Mouse (Mus musculus) cerebellum, adult (tissue): ENCODE results near the gene Sncb.
"Not testable (repeated sequence)": the region's sequence is repeated elsewhere in the genome, so short reads cannot be mapped to it uniquely, and the experiment has no call there.

Source experiments
- ATAC-seq: cut with Nextera tagmentation; 2 replicates; pipeline ENCODE4 v1.9.2; 2017; ENCODE audit warnings: mild to moderate bottlenecking, moderate library complexity, mixed read lengths; ENCODE audit not compliant: insufficient number of reproducible peaks, low FRiP score, low TSS enrichment

Sncb gene

DNA sequence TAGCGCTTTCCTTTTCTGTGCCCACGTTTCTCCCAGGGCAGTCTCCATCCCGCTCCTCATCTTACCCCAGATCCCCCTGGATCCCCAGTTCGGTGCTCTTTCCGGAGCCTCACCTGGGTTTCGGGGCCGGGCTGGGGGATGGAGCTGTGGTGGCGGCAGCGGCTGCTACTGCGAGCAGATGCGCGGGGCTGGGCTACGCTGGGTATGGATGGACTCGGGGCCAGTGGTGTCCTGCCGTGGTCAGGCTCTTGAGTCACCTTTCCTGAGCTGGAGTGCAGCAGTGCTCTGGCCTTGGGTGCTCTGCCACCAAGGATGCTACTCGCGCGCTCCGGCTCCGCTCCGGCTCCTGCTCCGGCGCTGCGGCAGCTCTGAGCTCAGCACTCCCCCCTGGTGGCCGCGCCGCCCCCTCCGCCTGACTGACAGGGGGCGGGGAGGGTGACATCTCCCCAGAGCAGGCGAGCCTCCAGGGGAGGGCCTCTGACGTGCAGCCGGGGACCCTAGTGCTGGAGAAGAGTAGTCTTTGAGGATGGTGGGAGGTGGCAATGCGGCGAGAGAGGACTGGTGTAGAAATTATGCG is at the start of gene Sncb:
TSS of gene Sncb (minus strand) at position 404 of the 577 bp plus-strand sequence.
- ATAC-seq, result peak; percentile 70

GRCm38 (mm10) chr13:54813381-54813780 is 47.0 kb upstream of the Sncb start:
- no peak for ATAC-seq

DNA sequence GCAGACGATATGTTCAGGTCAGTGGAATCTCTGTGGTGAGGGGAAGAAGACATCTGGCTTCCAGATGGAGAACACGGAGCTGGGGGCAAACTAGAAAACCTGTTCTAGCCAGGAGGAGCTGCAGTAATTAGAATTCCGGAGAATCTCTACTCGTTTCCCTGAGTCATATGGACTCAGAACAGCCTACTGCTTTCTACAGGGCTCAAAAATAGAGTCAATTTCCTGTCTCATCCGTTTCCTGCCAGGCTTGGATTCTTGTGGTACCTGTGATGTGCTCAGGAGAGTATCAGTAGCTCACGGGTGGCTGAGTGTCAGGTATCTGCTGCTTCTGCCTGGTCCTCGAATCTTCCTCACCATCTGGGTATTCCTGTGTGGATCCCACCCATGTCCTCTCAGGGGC is 45.1 kb upstream of the Sncb start:
- ATAC-seq, result no peak

DNA sequence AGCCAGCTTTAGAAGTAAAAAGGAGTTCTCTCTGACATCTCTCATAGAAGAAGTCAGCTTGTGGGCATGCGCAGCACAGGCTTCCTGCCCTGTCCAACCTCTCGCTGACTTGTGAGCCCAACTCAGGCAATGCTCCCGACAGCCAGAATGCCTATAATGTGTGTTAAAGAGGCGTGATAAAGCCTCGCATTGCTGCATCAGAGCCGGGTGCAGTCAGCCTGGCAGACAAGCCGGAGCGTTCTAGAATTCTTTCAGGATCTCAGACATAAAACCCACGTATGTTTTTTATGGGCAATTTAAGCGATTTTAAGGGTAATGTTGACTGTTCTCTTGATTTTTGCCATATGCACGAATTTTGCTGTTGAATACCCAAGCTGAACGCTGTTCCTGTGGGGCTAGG is 41.7 kb upstream of the Sncb start:
- ATAC-seq, result no peak

GRCm38 (mm10) chr13:54806434-54806976 is 40.1 kb upstream of the Sncb start:
- no peak for ATAC-seq

DNA sequence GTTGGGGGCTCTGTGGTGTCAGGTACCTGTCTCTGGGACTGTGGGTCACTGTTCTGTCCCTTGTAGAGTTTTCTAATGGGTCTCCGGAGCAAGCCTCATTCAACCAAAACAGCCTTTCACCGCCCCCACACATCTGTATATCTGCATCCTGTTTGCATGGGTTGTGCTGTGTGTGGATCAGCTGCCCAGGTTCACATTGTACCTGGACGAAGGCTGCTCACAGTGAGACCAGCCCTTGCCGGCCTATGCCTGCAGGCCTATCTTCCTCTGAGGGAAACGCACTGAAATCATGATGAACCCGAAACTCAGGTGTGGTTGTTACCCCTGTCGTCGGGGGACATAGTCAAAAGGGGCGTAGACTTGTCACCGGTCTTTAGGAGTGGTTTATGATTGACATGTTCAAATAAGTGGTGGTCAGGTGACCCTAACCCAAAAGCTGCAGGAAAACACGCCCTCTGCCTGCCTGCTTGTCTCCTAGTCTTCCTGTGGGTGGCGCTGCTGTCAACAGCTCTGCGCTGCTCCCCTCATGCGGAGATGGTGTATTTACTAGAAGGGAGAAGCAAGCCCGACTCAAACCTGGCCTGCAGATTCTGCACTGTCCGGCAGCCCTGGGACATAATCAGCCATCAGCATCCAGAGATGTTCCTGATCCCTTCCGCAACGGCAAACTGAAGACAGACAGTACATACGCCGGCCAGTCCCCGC is 38.9 kb upstream of the Sncb start:
- peak; percentile 61; the same call in 1 of the 2 replicates for ATAC-seq

DNA sequence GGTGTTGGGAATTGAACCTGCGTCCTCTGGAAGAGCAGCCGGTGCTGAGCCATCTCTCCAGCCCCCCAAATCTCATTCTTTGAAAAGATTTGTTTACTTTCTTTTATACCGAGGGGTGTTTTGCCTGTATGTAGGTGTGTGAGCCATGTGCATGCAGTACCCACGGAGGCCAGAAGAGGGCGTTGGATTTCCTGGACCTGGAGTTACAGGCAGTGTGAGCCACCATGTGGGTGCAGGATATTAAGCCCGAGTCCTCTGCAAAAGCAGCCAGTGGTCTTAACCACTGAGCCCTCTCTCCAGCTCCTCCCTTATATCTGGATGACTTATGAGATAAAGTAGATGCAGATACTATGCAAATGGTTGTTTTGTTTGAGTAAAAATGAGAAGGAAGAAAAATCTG is 36.6 kb upstream of the Sncb start:
- no peak for ATAC-seq

- no peak for ATAC-seq
Observed at GRCm38 (mm10) chr13:54800206-54800605, 33.8 kb upstream of the Sncb start.

- peak; percentile 36; the same call in 1 of the 2 replicates for ATAC-seq
Observed at GRCm38 (mm10) chr13:54799701-54800100, 33.3 kb upstream of the Sncb start.

DNA sequence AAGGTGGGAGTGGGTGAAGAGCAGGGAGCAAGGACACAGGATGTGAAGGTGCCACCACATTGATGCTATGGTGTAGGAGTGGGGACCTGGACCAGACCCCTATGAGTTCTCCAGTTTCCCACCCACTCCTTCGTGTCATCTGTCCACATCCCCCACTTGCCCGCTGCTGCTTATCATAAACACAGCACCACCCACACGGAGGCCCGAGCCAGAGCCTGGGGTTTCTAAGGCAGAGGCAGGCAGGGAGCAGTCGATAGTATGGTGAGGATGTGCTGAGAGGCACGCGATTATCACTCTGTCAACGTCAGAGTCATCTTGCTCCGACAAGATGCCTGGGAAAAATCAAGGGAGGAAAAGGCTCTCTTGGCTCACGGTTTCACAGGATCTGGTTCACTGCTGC is 32.3 kb upstream of the Sncb start:
- no peak for ATAC-seq

GRCm38 (mm10) chr13:54797861-54798643 is 31.7 kb upstream of the Sncb start:
- ATAC-seq, result no peak

- ATAC-seq, result no peak
Observed at GRCm38 (mm10) chr13:54797356-54797755, 31.0 kb upstream of the Sncb start.

DNA sequence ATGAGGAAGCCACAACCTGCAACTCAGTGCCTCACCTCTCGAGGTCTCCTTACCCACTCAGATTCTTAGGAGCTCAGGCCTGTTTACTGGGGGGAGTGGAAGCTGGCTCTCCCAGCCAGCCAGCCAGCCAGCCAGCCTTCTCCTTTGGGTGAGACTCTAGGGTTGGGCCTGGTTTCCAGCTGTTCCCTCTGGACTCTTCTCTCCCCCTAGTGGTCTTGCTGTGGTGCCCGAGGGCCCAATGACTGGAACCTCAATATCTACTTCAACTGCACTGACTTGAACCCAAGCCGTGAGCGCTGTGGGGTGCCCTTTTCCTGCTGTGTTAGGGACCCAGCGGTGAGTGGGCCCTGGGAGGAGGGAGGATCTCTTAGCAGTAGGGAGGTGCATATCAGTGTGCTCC is 28.4 kb upstream of the Sncb start:
- ATAC-seq, result no peak

- no peak for ATAC-seq
Observed at GRCm38 (mm10) chr13:54794002-54794577, 27.7 kb upstream of the Sncb start.

DNA sequence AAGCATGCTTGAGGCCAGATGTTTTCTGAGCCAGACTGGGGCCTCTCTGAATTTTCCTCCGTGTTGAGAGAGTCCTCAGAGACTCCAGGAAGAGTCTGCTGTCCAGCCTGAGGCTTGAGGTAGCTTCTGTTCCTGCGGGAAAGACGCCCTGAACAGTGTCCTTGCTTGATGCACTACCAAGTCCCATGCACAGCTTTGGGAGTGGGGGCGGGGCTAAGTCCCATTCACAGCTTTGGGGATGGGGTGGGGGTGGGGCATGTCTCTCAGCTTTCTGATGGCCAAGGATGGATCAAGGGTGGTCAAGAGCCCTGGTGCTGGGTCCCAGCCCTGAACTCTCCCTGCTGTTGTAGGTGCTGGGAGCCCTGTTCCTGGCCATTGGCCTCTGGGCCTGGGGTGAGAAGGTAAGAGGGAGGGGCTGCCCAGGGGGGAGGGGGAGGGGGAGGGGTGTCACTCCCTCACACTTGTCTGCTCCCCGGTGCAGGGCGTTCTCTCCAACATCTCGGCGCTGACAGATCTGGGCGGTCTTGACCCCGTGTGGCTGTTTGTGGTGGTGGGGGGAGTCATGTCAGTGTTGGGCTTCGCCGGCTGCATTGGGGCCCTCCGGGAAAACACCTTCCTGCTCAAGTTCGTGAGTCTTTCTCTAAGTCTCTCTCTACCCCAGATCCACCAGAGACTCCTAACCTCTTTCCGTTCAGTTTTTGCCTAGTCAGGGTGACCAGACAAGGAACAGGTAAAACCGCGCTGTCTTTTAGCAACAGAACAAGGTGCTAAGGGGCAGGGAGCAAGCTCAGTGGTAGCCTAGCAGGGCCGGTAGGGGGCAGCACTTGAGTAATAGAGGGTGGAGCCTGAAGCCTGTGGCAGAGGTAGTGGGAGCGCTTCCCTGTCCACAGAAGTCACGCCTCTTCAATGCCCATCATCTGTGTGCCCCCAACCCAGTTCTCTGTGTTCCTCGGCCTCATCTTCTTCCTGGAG is 26.1 kb upstream of the Sncb start:
- ATAC-seq, result no peak

GRCm38 (mm10) chr13:54789561-54790397 is 23.4 kb upstream of the Sncb start:
- peak; percentile 32; the same call in 1 of the 2 replicates for ATAC-seq

- peak; percentile 62 for ATAC-seq
Observed at GRCm38 (mm10) chr13:54788740-54789560, 22.6 kb upstream of the Sncb start, which contains the start of gene Tspan17. TSS of gene Tspan17 (plus strand) at chr13:54789377.

DNA sequence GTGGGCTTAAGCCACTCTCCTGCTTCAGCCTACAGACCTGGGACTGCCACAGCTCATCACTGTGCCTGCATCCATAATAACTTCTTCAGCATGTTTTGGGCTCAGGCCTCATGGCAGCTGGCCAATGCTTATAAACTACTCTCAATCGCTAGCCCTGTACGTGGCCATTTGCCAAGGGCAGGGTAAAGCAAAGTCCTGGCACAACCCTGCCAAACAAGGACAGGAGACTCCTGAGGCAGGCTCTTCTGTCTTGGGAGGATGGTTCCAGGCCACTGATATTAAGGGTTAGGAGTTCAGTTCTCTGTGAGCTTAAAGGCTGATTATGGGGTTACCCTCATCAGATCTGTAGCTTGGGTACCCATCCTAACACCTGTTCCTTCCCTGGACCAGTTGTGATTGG is 21.2 kb upstream of the Sncb start:
- ATAC-seq, result not testable (repeated sequence)
